Mouse (Mus musculus): Measurements from ENCODE around the gene Srsf3.

Srsf3 gene

GRCm38 (mm10) chr17:29044146-29044924 is 11.9 kb downstream of the Srsf3 start:
- DNase-seq (ENCODE audit: extremely low read depth, low read depth, low spot score) = no peak

GRCm38 (mm10) chr17:29044925-29045319 is 12.5 kb downstream of the Srsf3 start:
- DNase-seq (ENCODE audit: extremely low read depth, low read depth, low spot score) = no peak

DNA sequence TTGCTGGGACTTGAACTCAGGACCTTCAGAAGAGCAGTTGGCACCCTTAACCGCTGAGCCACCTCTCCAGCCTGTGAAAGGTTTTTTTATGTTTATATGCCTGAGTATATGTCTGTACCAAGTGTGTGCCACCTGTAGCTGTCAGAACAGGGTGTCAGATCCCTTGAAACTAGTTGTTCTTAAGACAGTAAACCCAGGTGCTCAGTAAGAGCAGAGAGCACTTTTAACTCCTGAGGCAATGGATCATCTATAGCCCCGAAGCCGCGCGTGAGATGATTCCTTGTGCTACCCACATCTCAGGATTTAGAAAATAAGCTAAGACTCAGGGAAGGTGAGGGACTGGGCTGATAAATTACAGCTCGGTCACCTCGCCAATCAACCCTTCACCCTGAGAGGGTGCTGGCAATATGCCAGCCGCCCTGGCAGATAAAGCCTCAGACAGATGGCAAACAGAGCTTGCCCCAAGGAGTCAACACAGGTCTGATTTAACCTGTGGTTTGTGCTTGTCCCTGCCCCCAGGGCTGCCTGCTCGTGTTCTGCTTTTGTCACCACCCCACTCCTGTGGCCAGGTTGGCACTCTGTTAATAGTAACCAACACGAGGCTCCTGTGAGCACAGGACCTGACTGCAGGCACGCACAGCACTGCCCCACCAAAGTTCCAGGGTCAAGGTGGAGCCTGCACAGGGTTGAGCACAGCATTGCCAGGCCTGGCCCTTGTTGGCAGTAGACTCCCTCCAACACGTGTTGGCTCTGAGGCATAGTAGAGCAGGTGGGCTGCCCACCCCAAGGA is 13.5 kb downstream of the Srsf3 start:
- no peak for DNase-seq (ENCODE audit: extremely low read depth, low read depth, low spot score)

DNA sequence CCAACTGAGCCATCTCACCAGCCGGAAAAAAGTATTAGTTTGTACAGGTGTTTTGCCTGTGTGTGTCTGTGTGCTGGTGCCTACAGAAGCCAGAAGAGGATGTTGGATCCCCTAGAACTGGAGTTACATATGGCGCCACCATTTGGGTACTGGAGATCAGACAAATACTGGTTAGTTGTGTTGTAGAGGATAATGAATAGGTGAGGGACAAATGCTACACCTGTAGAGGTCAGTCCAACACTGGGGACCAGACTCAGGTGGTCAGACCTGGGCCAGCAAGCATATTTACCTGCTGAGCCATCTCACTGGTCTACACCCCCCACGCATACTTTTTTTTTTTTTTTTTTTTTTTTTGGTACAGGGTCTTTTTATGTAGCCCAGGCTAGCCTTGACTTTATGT is 14.4 kb downstream of the Srsf3 start:
- no peak for DNase-seq (ENCODE audit: extremely low read depth, low read depth, low spot score)

- DNase-seq (ENCODE audit: extremely low read depth, low read depth, low spot score) = no peak
Measured at GRCm38 (mm10) chr17:29047697-29048514, 15.5 kb downstream of the Srsf3 start.

DNA sequence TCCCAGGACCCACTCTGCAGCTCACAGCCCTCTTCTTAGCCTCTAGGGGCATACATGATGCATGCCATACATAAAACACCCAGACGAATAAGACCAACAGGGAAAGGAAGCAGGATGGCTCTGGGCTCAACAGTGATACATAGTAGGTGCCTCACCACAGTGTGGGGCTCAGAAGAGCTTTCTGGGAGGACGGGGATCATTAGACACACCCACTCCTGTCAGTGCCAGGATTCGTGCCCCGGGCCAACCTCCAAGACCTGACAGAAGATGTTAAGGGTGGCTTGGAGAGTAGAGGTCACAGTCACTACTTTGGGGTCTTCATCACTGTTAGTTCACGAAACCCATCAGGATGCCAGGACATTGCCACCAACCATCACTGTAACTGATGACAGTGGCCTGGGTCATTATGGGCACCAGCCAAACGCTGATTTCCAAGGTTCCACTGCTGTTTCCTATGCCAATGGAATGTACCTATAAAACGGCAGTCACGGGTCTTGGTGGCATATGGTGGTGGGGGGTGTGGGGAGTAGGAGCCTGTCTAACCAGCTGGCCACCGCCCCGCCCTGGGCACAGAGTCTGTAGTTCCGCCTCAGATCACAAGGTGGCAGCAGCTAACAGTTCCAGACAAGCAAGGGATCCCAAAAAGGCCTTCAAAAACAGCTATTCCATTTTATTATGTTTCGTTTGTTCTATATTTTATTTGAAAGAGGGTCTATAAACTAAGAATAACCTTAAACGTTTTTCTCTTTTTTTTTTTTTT is 16.5 kb downstream of the Srsf3 start:
- DNase-seq (ENCODE audit: extremely low read depth, low read depth, low spot score) = no peak

- no peak for DNase-seq (ENCODE audit: extremely low read depth, low read depth, low spot score)
Measured at GRCm38 (mm10) chr17:29049508-29049889, 17.1 kb downstream of the Srsf3 start.

DNA sequence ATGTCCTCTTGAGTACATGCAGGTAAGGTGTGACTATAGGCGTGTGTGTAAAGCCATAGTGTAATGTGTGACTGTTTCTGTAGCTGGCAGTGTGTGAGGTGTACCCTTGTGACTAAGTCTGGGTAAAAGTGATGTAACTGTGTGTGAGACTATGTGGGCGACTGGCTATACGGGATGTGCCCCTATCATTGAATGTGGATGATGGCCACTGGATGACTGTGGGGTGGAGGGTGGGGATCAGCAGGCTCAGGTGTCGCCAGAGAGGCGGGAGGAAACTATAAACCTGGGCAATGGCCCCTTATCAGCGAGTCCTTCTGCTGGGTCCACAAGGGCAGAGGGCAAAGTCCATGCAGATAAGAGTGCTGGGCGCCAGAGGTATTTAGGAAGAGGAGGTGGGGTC is 17.5 kb downstream of the Srsf3 start:
- DNase-seq (ENCODE audit: extremely low read depth, low read depth, low spot score) = no peak

DNA sequence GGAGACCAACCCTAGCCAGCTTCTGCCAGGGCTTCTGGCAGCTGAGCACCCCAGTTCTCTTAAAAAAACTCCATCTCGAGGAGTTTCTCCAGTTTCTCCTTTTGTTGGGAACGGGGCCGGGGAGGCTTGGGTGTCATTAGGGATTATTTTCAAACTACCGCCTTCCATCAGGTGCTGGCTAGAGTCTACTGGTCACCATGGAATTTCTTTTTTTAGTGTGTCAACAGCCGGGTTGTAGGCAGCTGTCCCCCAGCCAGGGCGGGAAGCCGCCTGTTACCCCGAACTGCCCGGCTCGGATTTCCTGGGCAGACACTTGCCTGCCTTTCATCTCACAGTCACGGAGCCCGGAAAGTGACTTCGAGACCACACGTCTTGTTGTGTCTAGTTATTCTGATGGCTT is 18.4 kb downstream of the Srsf3 start:
- DNase-seq (ENCODE audit: extremely low read depth, low read depth, low spot score) = no peak

DNA sequence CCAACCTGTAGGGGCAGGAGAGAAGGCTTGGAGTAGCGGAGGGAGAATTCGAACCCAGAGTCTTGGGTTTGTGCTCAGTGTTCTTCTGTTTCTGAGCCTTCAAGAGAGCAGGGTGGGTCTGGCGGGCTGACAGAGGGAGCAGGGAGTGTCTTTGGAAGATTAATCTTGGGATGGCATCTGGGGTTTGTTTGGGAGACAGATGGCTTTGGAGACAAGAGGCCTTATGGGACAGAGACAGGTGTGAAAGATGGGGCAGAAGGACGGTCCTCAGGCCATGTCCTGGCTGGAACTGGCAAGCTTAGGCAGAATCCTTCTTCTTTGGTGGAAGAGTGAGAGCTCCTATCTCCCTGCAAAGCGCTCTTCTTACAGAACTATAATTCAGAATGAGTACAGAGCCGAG is 20.6 kb downstream of the Srsf3 start:
- DNase-seq (ENCODE audit: extremely low read depth, low read depth, low spot score) = no peak

GRCm38 (mm10) chr17:29053841-29054240 is 21.4 kb downstream of the Srsf3 start:
- DNase-seq (ENCODE audit: extremely low read depth, low read depth, low spot score) = no peak

DNA sequence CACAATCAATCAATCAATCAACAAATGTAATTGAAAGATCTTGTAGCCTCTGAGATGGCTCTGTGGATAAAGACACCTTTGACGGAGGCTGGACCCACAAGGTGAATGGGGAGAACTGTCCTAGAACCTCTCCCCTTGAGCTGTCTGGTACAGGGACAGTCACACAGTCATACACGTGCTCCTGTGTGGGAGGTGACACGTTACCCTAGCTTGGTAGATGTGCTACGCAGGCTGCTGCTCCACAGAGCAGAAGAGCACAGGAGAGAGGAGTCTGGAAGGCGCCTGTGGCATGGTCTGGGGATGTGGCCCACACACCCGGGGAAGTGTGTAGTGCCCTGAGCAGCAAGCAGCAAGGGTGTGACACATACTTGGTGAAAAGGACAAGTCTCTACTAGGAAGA is 22.0 kb downstream of the Srsf3 start:
- no peak for DNase-seq (ENCODE audit: extremely low read depth, low read depth, low spot score)

GRCm38 (mm10) chr17:29055586-29055985 is 23.2 kb downstream of the Srsf3 start:
- no peak for DNase-seq (ENCODE audit: extremely low read depth, low read depth, low spot score)

DNA sequence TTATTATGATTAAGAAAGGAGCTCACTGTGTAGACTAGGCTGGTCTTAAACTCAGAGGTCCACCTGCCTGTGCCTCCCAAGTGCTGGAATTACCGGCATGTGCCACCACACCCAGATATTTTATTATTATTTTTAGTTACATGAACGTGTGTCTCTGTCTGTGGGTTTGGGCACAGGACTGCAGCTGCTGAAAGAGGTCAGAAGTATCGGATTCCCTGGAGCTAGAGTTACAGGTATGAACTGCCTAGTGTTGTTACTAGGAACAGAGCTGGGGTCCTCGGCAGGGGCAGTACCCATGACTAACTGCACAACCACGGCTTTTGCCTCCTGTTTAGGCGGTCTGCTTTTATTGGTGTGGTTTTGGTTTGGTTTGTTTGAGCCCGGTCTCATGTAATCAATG is 23.8 kb downstream of the Srsf3 start:
- DNase-seq (ENCODE audit: extremely low read depth, low read depth, low spot score) = no peak

GRCm38 (mm10) chr17:29056699-29057151 is 24.3 kb downstream of the Srsf3 start:
- DNase-seq (ENCODE audit: extremely low read depth, low read depth, low spot score) = no peak

GRCm38 (mm10) chr17:29057361-29057890 is 25.0 kb downstream of the Srsf3 start:
- DNase-seq (ENCODE audit: extremely low read depth, low read depth, low spot score) = no peak

- peak; percentile 85 for DNase-seq (ENCODE audit: extremely low read depth, low read depth, low spot score)
Measured at GRCm38 (mm10) chr17:29057961-29058360, 25.5 kb downstream of the Srsf3 start.

GRCm38 (mm10) chr17:29058487-29058886 is 26.1 kb downstream of the Srsf3 start:
- no peak for DNase-seq (ENCODE audit: extremely low read depth, low read depth, low spot score)

GRCm38 (mm10) chr17:29059581-29059980 is 27.2 kb downstream of the Srsf3 start:
- DNase-seq (ENCODE audit: extremely low read depth, low read depth, low spot score) = no peak

- DNase-seq (ENCODE audit: extremely low read depth, low read depth, low spot score) = no peak
Measured at GRCm38 (mm10) chr17:29060946-29061345, 28.5 kb downstream of the Srsf3 start.
